Mouse (Mus musculus) E14TG2a.4 (cell line): ENCODE results near the gene Tectb.

ENCODE experiments used
- CTCF ChIP-seq: conservative IDR thresholded peaks from 2 replicates; pipeline ENCODE4 v1.5.1; 2014; ENCODE audit warnings: low read length
- NANOG ChIP-seq: IDR thresholded peaks from 2 replicates; pipeline ENCODE4 v1.6.1; 2014; ENCODE audit warnings: borderline replicate concordance, low read length, mixed read lengths
- POU5F1 ChIP-seq: IDR thresholded peaks from 2 replicates; pipeline ENCODE4 v1.6.1; 2014; ENCODE audit warnings: low read length, borderline replicate concordance

- TF ChIP-seq CTCF = no peak
- TF ChIP-seq POU5F1 = no peak
- no peak for TF ChIP-seq NANOG
Observed at GRCm38 (mm10) chr19:55177143-55177542, 3.4 kb upstream of the Tectb start.
